Mouse (Mus musculus) midbrain, embryonic 16.5 days (tissue): ENCODE results near the gene Large2. TPM values are rescaled to one million over a fixed set of nuclear protein-coding genes. Genes with fewer than 3 reads are reported as not detected.

Experiments
- ATAC-seq: fragments of 200-750 bp; cut with Nextera tagmentation; 2 replicates; pipeline ENCODE4 v1.8.0; 2017; ENCODE audit warnings: moderate TSS enrichment
- H3K27ac ChIP-seq: fragments of 300-500 bp; sonication (generic); 2 replicates; pipeline ENCODE4 v1.5.1; 2014; ENCODE audit warnings: mild to moderate bottlenecking, low read length, mixed read lengths
- H3K27me3 ChIP-seq: fragments of 300-500 bp; sonication (generic); 2 replicates; pipeline ENCODE4 v1.6.1; 2014; ENCODE audit warnings: low read depth, low read length, mixed read lengths; ENCODE audit not compliant: control insufficient read depth, insufficient read depth
- H3K36me3 ChIP-seq: fragments of 300-500 bp; sonication (generic); 2 replicates; pipeline ENCODE4 v1.6.1; 2014; ENCODE audit warnings: mild to moderate bottlenecking, low read length, moderate library complexity, mixed read lengths; ENCODE audit not compliant: control insufficient read depth, insufficient read depth
- H3K4me1 ChIP-seq: fragments of 300-500 bp; sonication (generic); 2 replicates; pipeline ENCODE4 v1.6.1; 2014; ENCODE audit warnings: mild to moderate bottlenecking, low read length, mixed read lengths; ENCODE audit not compliant: control insufficient read depth, insufficient read depth
- H3K4me2 ChIP-seq: fragments of 300-500 bp; sonication (generic); 2 replicates; pipeline ENCODE4 v1.6.1; 2014; ENCODE audit warnings: mild to moderate bottlenecking, low read length, mixed read lengths
- H3K4me3 ChIP-seq: fragments of 300-500 bp; sonication (generic); 2 replicates; pipeline ENCODE4 v1.5.1; 2014; ENCODE audit warnings: low read depth, mild to moderate bottlenecking, low read length, moderate library complexity, mixed read lengths
- H3K9ac ChIP-seq: fragments of 300-500 bp; sonication (generic); 2 replicates; pipeline ENCODE4 v1.6.1; 2014; ENCODE audit warnings: low read depth, low read length, mixed read lengths
- H3K9me3 ChIP-seq: fragments of 300-500 bp; sonication (generic); replicated peaks from 2 replicates; pipeline ENCODE4 v1.6.1; 2014; ENCODE audit warnings: mild to moderate bottlenecking, low read length, mixed read lengths; ENCODE audit not compliant: control insufficient read depth, poor library complexity, severe bottlenecking
- WGBS: fragments of 180-500 bp; shearing (Covaris S2); extraction: QIAGEN DNeasy Blood & Tissue Kit; methylation state at CpG from one replicate; pipeline ENCODE4 v1.1.7; 2014; 5-methylcytosine and 5-hydroxymethylcytosine counted together
- polyA plus RNA-seq: library from polyadenylated mRNA; unstranded; fragments of >200 nt; fragmentation: Nextera tagmentation; extraction: Ambion mirVana; gene quantifications from 2 replicates; pipeline ENCODE4 v1.2.1, GENCODE M21; 2015

Gene Large2
- polyA plus RNA-seq, result 1.9 and 2.0 TPM in 2 replicates

- Histone ChIP-seq H3K9me3 (no peaks in the 10 kb centered on the region), H3K4me2 (peak within 1 kb of the TSS; percentile 87), H3K9ac (peak within 1 kb of the TSS; percentile 76), H3K27ac (peak within 1 kb of the TSS; percentile 84), H3K4me3 (peak within 1 kb of the TSS; percentile 65), H3K4me1 (peaks cover 36% of the 10 kb centered on the region), H3K36me3 (peaks cover 17% of the 10 kb centered on the region; the same call in 1 of the 2 replicates), H3K27me3 (peaks cover 5% of the 10 kb centered on the region; the same call in 1 of the 2 replicates)
- WGBS, result 4% methylated on average over 16 of the region's 16 CpGs
- ATAC-seq, result peak; percentile 37
These were observed at the start of gene Large2, which contains the start of gene Pex16 for GRCm38 (mm10) chr2:92374514-92374913. Large2 (minus strand) TSS chr2:92374869. Pex16 (plus strand) TSS chr2:92374676.

GRCm38 (mm10) chr2:92423702-92424461, 49.2 kb upstream of the Large2 start:
- peaks cover 24% of the 10 kb centered on the region for H3K36me3 ChIP-seq
- peak overlapping the region; percentile 78 for H3K27ac ChIP-seq
- H3K27me3 ChIP-seq, result no peaks in the 10 kb centered on the region
- H3K4me3 ChIP-seq, result no peak overlapping the region
- H3K4me1 ChIP-seq, result peaks cover 25% of the 10 kb centered on the region
- H3K9me3 ChIP-seq, result no peaks in the 10 kb centered on the region
- peak; percentile 43; the same call in 1 of the 2 replicates for ATAC-seq
- H3K9ac ChIP-seq, result no peak overlapping the region
- WGBS, result 53% methylated on average over 9 of the region's 9 CpGs
- H3K4me2 ChIP-seq, result no peak overlapping the region

- 92% methylated on average over 9 of the region's 9 CpGs for WGBS
- H3K9me3 ChIP-seq, result no peaks in the 10 kb centered on the region
- H3K4me1 ChIP-seq, result peaks cover 20% of the 10 kb centered on the region
- no peak overlapping the region for H3K9ac ChIP-seq
- H3K27ac ChIP-seq, result peak overlapping the region; percentile 78; the same call in 1 of the 2 replicates
- H3K4me3 ChIP-seq, result no peak overlapping the region
- H3K36me3 ChIP-seq, result peaks cover 24% of the 10 kb centered on the region
- H3K4me2 ChIP-seq, result no peak overlapping the region
- ATAC-seq, result no peak
- no peaks in the 10 kb centered on the region for H3K27me3 ChIP-seq
These were observed 48.5 kb upstream of the Large2 start for GRCm38 (mm10) chr2:92423156-92423555.

- Histone ChIP-seq H3K4me1 (peaks cover 17% of the 10 kb centered on the region), H3K27me3 (no peaks in the 10 kb centered on the region), H3K4me3 (no peak overlapping the region), H3K4me2 (no peak overlapping the region), H3K9me3 (no peaks in the 10 kb centered on the region), H3K9ac (no peak overlapping the region), H3K36me3 (peaks cover 26% of the 10 kb centered on the region), H3K27ac (no peak overlapping the region; the same call in 1 of the 2 replicates)
- 73% methylated on average over 10 of the region's 10 CpGs for WGBS
- no peak for ATAC-seq
These were observed 47.9 kb upstream of the Large2 start for GRCm38 (mm10) chr2:92422388-92423135.

- no peaks in the 10 kb centered on the region for H3K9me3 ChIP-seq
- H3K4me2 ChIP-seq, result no peak overlapping the region
- 96% methylated on average over 7 of the region's 7 CpGs for WGBS
- H3K4me1 ChIP-seq, result peaks cover 15% of the 10 kb centered on the region; the same call in 1 of the 2 replicates
- ATAC-seq, result no peak
- no peak overlapping the region for H3K27ac ChIP-seq
- no peak overlapping the region for H3K4me3 ChIP-seq
- no peak overlapping the region for H3K9ac ChIP-seq
- H3K36me3 ChIP-seq, result peaks cover 26% of the 10 kb centered on the region
- H3K27me3 ChIP-seq, result no peaks in the 10 kb centered on the region
These were observed 47.2 kb upstream of the Large2 start for GRCm38 (mm10) chr2:92421723-92422387.

- WGBS, result 92% methylated on average over 10 of the region's 10 CpGs
- H3K27me3 ChIP-seq, result no peaks in the 10 kb centered on the region
- no peak overlapping the region for H3K4me2 ChIP-seq
- no peak for ATAC-seq
- H3K9ac ChIP-seq, result no peak overlapping the region
- no peak overlapping the region for H3K4me3 ChIP-seq
- H3K9me3 ChIP-seq, result no peaks in the 10 kb centered on the region
- H3K36me3 ChIP-seq, result peaks cover 74% of the 10 kb centered on the region
- H3K27ac ChIP-seq, result no peak overlapping the region
- H3K4me1 ChIP-seq, result no peaks in the 10 kb centered on the region
These were observed 37.0 kb upstream of the Large2 start for GRCm38 (mm10) chr2:92411705-92412104.

GRCm38 (mm10) chr2:92408309-92409045, 33.8 kb upstream of the Large2 start:
- H3K36me3 ChIP-seq, result peaks cover 55% of the 10 kb centered on the region
- H3K27me3 ChIP-seq, result no peaks in the 10 kb centered on the region
- WGBS, result 90% methylated on average over 18 of the region's 18 CpGs
- H3K4me3 ChIP-seq, result no peak overlapping the region
- no peaks in the 10 kb centered on the region for H3K4me1 ChIP-seq
- ATAC-seq, result no peak
- no peak overlapping the region for H3K27ac ChIP-seq
- no peak overlapping the region for H3K4me2 ChIP-seq
- H3K9me3 ChIP-seq, result no peaks in the 10 kb centered on the region
- H3K9ac ChIP-seq, result no peak overlapping the region

- no peak overlapping the region for H3K4me2 ChIP-seq
- no peak overlapping the region for H3K27ac ChIP-seq
- peaks cover 4% of the 10 kb centered on the region; the same call in 1 of the 2 replicates for H3K4me1 ChIP-seq
- peaks cover 31% of the 10 kb centered on the region for H3K36me3 ChIP-seq
- ATAC-seq, result no peak
- no peak overlapping the region for H3K4me3 ChIP-seq
- no peaks in the 10 kb centered on the region for H3K27me3 ChIP-seq
- no peaks in the 10 kb centered on the region for H3K9me3 ChIP-seq
- H3K9ac ChIP-seq, result no peak overlapping the region
- 70% methylated on average over 7 of the region's 7 CpGs for WGBS
These were observed 31.0 kb upstream of the Large2 start for GRCm38 (mm10) chr2:92405687-92406086.
